Mouse (Mus musculus) kidney, embryonic 14.5 days (tissue): ENCODE measurements around the gene Tmem106a. TPM values are rescaled to one million over a fixed set of nuclear protein-coding genes. Genes with fewer than 3 reads are reported as not detected.
"Not testable (repeated sequence)": the region's sequence is repeated elsewhere in the genome, so short reads cannot be mapped to it uniquely, and the experiment has no call there.

Source experiments
- ATAC-seq: fragments of 200-750 bp; cut with Nextera tagmentation; 2 replicates; pipeline ENCODE4 v1.8.0; 2017; ENCODE audit warnings: moderate number of reproducible peaks, mild to moderate bottlenecking, moderate TSS enrichment, moderate library complexity; ENCODE audit not compliant: low FRiP score, low TSS enrichment
- H3K27ac ChIP-seq: fragments of 300-500 bp; sonication (generic); 2 replicates; pipeline ENCODE4 v1.5.1; 2014; ENCODE audit warnings: low read depth, mild to moderate bottlenecking, low read length, moderate library complexity, mixed read lengths
- H3K27me3 ChIP-seq: fragments of 300-500 bp; sonication (generic); 2 replicates; pipeline ENCODE4 v1.6.1; 2014; ENCODE audit warnings: mild to moderate bottlenecking, low read length; ENCODE audit not compliant: control insufficient read depth, insufficient read depth
- H3K36me3 ChIP-seq: fragments of 300-500 bp; sonication (generic); 2 replicates; pipeline ENCODE4 v1.6.1; 2014; ENCODE audit warnings: low read length, mixed read lengths; ENCODE audit not compliant: control insufficient read depth, insufficient read depth
- H3K4me1 ChIP-seq: fragments of 300-500 bp; sonication (generic); 2 replicates; pipeline ENCODE4 v1.6.1; 2014; ENCODE audit warnings: low read length, mixed read lengths; ENCODE audit not compliant: control insufficient read depth, insufficient read depth
- H3K4me2 ChIP-seq: fragments of 300-500 bp; sonication (generic); replicated peaks from 2 replicates; pipeline ENCODE4 v1.6.1; 2014; ENCODE audit warnings: low read depth, mild to moderate bottlenecking, low read length
- H3K4me3 ChIP-seq: fragments of 300-500 bp; sonication (generic); 2 replicates; pipeline ENCODE4 v1.5.1; 2014; ENCODE audit warnings: mild to moderate bottlenecking, low read length
- H3K9ac ChIP-seq: fragments of 300-500 bp; sonication (generic); 2 replicates; pipeline ENCODE4 v1.6.1; 2014; ENCODE audit warnings: low read depth, mild to moderate bottlenecking, low read length, moderate library complexity
- H3K9me3 ChIP-seq: fragments of 300-500 bp; sonication (generic); 2 replicates; pipeline ENCODE4 v1.6.1; 2016; ENCODE audit warnings: low read length; ENCODE audit not compliant: control insufficient read depth
- WGBS: fragments of 180-500 bp; shearing (Covaris S2); extraction: QIAGEN DNeasy Blood & Tissue Kit; methylation state at CpG from one replicate; pipeline ENCODE4 v1.1.7; 2014; 5-methylcytosine and 5-hydroxymethylcytosine counted together
- polyA plus RNA-seq: library from polyadenylated mRNA; unstranded; fragments of >200 nt; fragmentation: Nextera tagmentation; extraction: Ambion mirVana; gene quantifications from 2 replicates; pipeline ENCODE4 v1.2.1, GENCODE M21; 2014

Tmem106a gene
- polyA plus RNA-seq, 1 experiment from 2014 or later, result 3.8 TPM

DNA sequence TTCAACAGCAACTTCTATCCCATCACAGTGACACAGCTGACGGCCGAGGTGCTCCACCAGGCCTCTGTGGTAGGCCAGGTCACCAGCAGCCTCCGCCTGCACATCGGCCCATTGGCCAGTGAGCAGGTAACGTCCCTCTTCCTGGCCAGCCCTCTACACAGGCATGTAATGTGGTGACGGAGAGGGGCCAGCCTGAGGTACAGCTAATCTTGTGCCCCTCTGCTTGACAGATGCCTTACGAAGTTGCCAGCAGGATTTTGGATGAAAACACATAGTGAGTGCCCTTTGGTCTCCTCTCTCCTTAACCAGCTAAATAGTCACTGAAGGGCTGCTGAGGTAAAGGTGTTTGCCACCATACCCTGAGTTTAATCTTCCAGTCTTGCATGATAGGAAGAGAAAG lies 6.8 kb downstream of the Tmem106a start:
- 89% methylated on average over 7 of the region's 7 CpGs for WGBS
- Histone ChIP-seq H3K27ac (no peak overlapping the region), H3K36me3 (no peaks in the 10 kb centered on the region; the same call in 1 of the 2 replicates), H3K9me3 (no peaks in the 10 kb centered on the region), H3K4me3 (no peak overlapping the region), H3K4me1 (no peaks in the 10 kb centered on the region), H3K9ac (no peak overlapping the region), H3K27me3 (no peaks in the 10 kb centered on the region), H3K4me2 (no peak overlapping the region)
- ATAC-seq, result no peak

DNA sequence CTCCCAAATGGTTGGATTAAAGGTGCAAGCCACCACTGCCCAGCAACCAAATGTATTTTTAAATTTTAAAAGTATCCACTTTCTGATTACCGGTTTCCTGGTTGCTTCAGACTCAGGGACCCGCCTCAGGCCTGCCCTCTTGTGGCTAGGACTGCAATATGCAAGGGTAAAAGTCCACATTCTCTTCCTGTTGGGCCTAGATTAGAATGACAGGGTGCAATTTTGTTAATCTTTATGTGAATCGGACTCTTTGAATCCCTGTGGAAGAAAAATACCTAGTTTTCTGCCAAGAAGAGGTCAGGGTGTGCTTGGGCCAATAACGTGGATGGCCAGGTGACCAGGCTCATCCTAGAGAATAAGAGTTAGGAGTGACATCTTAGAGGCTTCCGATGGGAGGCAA lies 7.4 kb downstream of the Tmem106a start:
- Histone ChIP-seq H3K4me2 (no peak overlapping the region), H3K9ac (no peak overlapping the region), H3K27me3 (no peaks in the 10 kb centered on the region), H3K4me3 (no peak overlapping the region), H3K27ac (no peak overlapping the region), H3K9me3 (no peaks in the 10 kb centered on the region), H3K4me1 (no peaks in the 10 kb centered on the region), H3K36me3 (no peaks in the 10 kb centered on the region; the same call in 1 of the 2 replicates)
- 33% methylated on average over 5 of the region's 5 CpGs for WGBS
- ATAC-seq, result no peak

DNA sequence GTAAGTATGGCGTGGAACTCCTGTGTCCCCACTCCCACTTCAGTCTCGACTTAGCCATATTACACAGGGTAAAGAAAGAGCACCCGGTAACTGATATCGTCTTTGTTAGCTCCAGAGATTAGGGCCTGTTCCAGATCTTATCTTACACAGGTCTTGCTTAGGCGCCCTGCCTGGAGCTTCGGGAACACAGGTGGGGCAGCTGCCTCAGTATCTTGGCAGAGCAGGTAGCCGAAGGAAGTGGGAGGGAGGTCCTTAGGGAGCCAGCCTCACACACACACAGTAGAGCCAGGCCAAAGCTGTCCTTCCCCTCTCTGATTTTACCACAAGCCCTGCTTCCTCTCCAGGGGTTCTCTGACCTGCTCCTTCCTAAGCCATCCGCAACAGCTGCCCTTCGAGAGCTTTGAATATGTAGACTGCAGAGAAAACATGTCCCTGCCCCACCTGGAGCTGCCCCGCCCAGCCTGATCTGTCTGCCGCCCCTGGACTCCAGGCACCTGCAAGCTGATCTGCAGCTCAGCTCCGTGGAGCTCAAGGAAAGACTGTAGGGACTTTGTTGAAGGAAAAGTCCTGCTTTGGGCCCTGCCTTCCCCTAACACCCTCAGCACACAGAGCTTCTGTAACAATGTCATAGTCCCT lies 8.1 kb downstream of the Tmem106a start:
- no peaks in the 10 kb centered on the region for H3K9me3 ChIP-seq
- no peak overlapping the region; the same call in 1 of the 2 replicates for H3K9ac ChIP-seq
- no peak overlapping the region for H3K4me3 ChIP-seq
- no peaks in the 10 kb centered on the region for H3K27me3 ChIP-seq
- ATAC-seq, result no peak
- H3K4me1 ChIP-seq, result no peaks in the 10 kb centered on the region
- no peak overlapping the region for H3K4me2 ChIP-seq
- 77% methylated on average over 12 of the region's 12 CpGs for WGBS
- H3K36me3 ChIP-seq, result no peaks in the 10 kb centered on the region; the same call in 1 of the 2 replicates
- H3K27ac ChIP-seq, result no peak overlapping the region

DNA sequence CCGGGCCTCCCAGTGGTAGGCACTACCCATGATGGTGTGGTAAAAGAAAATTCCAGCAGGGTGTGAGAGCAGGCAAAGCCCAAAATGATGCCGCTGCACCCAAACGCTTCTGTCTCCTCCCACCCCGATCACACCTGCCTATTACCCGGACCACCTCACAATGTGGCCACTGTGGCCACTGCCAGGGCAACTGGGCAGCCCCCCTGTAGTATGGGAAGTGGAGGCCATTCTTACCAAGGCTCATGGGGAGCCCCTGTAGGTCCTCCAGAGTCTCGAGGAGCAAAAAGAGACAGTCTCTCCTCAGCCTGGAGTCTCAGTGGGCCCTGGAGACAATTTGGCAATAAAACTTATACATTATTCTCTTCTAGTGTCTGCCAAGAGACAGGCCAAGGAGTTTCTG lies 17.1 kb downstream of the Tmem106a start, which contains the start of gene Gm11634:
Gene Gm11634, minus strand, starts transcription at position 101 of the 400 bp plus-strand sequence.
- WGBS, result 88% methylated on average over 6 of the region's 6 CpGs
- Histone ChIP-seq H3K27ac (no peak within 1 kb of the TSS), H3K4me1 (no peaks in the 10 kb centered on the region), H3K9me3 (no peaks in the 10 kb centered on the region), H3K36me3 (no peaks in the 10 kb centered on the region), H3K27me3 (no peaks in the 10 kb centered on the region), H3K9ac (no peak within 1 kb of the TSS), H3K4me3 (no peak within 1 kb of the TSS), H3K4me2 (no peak within 1 kb of the TSS)
- ATAC-seq, result no peak

DNA sequence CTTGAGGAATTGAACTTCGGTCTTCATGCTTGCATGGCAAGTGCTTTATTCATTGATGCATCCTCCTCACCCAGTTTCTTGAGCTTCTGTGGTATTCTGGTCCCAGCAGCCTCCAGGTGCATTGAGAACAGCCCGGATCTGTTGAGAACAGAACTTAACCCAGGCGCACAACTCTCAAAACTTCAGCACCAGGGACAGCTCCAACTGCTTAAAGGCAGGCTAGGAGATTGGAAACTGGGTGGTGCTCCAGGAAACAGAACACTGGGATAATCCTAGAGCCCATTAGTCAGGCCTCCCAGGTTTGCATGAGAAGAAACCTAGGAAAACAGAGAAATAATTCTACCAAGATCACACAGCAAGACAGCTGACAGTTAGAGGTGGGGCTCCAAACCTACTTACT lies 20.4 kb downstream of the Tmem106a start:
- Histone ChIP-seq H3K4me3 (no peak overlapping the region), H3K4me1 (no peaks in the 10 kb centered on the region), H3K9me3 (no peaks in the 10 kb centered on the region), H3K27me3 (no peaks in the 10 kb centered on the region), H3K4me2 (no peak overlapping the region), H3K36me3 (no peaks in the 10 kb centered on the region), H3K9ac (no peak overlapping the region), H3K27ac (no peak overlapping the region)
- no peak for ATAC-seq
- 11% methylated on average over 3 of the region's 3 CpGs for WGBS

DNA sequence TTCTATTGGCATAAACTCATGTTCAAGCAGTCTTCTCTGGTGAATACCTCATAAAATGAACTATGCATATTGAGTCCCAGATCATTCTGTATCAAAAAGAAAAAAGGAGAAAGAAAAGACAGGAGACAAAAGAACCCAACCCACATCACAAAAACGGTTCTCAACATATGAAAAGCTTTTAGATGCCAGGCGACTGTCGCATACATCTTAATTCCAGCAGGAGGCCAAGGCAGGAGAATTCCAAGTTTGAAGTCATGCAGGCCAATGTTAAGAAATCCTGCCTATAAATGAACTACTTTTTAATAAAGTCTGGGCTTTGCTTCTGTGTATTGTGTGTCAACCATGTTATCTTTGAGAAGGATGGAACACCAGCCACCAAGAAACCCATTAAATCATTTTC lies 22.1 kb downstream of the Tmem106a start:
- no peaks in the 10 kb centered on the region for H3K36me3 ChIP-seq
- no peak overlapping the region for H3K4me3 ChIP-seq
- H3K27me3 ChIP-seq, result no peaks in the 10 kb centered on the region
- H3K4me2 ChIP-seq, result peak overlapping the region; percentile 38; the same call in 1 of the 2 replicates
- no peak for ATAC-seq
- no peak overlapping the region for H3K9ac ChIP-seq
- no peaks in the 10 kb centered on the region for H3K4me1 ChIP-seq
- WGBS, result 1% methylated on average over 3 of the region's 3 CpGs
- H3K27ac ChIP-seq, result no peak overlapping the region
- no peaks in the 10 kb centered on the region for H3K9me3 ChIP-seq

DNA sequence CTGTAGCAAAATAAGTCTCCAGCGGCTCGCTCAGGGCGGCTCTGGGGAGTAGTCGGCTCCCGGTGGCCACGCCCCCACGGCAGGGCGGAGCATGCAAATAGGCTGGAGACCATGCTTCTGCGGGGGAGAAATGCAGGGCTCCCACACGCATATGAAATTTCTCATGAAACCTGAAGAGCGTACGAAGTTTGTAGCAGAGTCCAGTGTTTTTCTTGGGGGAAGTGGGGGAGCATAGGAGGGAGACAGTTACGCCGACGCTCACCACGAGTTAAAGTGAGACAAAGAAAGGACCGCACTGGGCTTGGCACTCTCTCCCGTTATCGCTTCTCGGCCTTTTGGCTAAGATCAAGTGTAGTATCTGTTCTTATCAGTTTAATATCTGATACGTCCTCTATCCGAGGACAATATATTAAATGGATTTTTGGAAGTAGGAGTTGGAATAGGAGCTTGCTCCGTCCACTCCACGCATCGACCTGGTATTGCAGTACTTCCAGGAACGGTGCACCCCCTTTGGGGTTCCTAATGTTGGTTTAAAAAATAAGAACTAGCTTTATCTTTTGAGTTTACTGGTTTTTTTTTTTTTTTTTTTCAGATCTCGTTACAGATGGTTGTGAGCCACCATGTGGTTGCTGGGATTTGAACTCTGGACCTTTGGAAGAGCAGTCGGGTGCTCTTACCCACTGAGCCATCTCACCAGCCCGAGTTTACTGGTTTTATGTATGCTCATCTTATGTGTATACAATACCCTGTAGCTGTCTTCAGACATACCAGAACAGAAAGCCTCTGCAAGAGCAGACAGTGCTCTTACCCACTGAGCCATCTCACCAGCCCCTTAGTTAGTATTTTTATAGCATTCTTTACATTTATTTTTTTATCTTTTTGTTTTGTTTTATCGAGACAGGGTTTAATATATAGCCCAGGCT lies 22.8 kb downstream of the Tmem106a start:
- Histone ChIP-seq H3K9ac (peak overlapping the region; percentile 35; the same call in 1 of the 2 replicates), H3K4me3 (0 out of 2 replicates have a peak overlapping the region, but pooled peaks have one; percentile 16), H3K4me2 (peak overlapping the region; percentile 38)
- not testable (repeated sequence) for H3K27ac ChIP-seq, H3K4me1 ChIP-seq, H3K36me3 ChIP-seq, H3K9me3 ChIP-seq, H3K27me3 ChIP-seq
- under 1% methylated on average over 30 of the region's 30 CpGs for WGBS
- peak; percentile 89 for ATAC-seq

DNA sequence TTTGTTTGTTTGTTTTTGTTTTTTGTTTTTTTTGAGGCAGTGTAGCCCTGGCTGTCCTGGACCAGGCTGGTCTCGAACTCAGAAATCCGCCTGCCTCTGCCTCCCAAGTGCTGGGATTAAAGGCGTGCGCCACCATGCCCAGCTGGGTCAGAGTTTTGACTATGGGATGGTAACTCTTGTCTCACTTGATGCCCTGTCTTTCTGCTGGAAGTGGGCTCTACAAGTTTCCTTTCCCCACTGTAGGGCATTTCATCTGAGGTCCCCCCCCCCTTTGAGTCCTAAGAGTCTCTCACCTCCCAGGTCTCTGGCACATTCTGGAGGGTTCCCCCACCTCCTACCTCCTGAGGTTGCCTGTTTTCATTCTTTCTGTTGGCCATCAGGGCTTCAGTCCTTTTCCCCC lies 25.1 kb downstream of the Tmem106a start:
- not testable (repeated sequence) for H3K36me3 ChIP-seq

DNA sequence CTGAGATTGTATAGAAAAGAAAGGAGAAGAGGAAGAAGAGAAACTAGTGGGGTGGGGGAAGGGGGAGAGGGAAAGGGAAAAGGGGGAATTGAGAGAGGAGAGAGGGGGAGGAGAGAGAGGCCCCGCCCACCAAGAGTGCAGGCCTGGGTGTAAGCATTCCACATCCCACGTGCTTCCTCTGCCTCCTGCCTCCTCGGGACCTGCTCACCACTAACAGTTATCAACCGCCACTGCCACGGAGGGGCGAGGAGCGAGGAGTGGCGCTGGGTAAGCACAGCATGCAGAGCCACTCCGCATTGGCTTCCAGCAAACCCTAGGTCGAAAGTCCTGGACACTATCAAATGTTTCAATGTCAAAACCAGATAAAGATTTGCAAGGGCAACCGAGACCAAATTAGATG lies 28.4 kb downstream of the Tmem106a start:
- WGBS, result 38% methylated on average over 11 of the region's 11 CpGs
- Histone ChIP-seq H3K36me3 (no peaks in the 10 kb centered on the region), H3K4me2 (peak overlapping the region; percentile 25; the same call in 1 of the 2 replicates), H3K4me1 (no peaks in the 10 kb centered on the region), H3K27ac (no peak overlapping the region), H3K9me3 (no peaks in the 10 kb centered on the region), H3K9ac (no peak overlapping the region), H3K27me3 (no peaks in the 10 kb centered on the region), H3K4me3 (no peak overlapping the region)
- ATAC-seq, result no peak

More for the DNA sequence above, 25.1 kb downstream of the Tmem106a start:
- H3K4me3 ChIP-seq, H3K9ac ChIP-seq, ATAC-seq, H3K27me3 ChIP-seq, H3K4me1 ChIP-seq, H3K9me3 ChIP-seq, H3K27ac ChIP-seq, H3K4me2 ChIP-seq: not testable (repeated sequence)
- WGBS, result 93% methylated on average over 4 of the region's 4 CpGs
